Mouse (Mus musculus) embryo, embryonic 11.5 days (tissue): Measurements from ENCODE around the gene Tpm4.

Experiments used
- DNase-seq: peaks from one replicate; pipeline ENCODE4 v3.0.0-alpha.2; 2012; ENCODE audit warnings: low read depth, low spot score

Gene Tpm4

DNA sequence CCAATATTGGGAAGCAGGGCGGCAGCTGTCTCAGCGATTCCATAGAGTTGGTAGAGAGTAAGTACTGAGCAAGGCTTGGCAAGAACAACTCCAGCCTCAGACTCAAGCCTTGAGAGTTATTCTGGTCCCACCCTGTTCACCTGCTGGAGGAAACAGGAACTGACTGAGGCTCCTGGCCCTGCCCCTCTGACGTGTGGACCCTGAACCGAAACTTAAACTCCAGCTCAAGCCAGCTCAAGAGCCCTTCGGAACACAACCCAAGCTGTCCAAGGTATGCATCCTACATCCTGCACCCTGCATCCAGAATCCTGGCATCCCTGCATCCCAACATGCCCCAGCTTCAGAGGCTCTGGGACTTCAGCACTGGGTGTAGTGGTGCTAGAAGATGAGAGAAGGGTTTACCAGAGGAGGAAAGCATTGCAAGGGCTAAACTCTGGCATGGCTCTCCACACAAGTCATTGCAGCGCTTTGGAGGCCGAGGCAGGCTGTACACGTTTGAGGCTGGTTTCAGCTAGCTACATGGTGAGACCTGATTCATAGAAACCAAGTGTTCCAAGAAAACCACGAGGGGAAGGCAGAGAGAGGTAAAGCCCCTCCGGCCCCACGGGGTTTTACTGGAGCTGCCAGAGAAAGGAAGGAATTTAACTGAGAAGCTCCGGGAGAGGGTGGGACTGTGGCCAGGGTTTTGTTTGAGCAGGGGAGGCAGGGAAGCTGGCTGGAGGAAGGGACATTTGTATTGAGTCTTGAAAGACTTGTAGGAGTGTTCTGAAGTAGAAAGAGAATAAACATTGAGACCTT is 54.8 kb downstream of the Tpm4 start, which contains the start of gene Hsh2d:
Gene Hsh2d (plus strand): TSS at position 222 of the 798 bp plus-strand sequence.
- no peak for DNase-seq

DNA sequence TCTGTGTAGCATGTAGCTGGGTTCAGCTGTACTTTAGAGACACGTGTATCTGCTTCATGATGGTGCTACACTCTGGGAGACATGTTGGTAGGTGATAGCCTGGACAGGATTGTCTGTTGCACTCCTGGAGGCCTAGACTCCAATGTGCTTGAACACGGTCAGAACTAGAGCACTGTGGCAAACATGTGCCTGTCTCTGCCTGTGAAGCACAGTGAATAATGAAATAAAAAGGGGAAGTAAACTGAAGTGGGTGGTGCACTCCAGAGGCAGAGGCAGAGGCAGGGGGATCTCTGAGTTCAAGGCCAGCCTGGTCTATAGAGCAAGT is 55.4 kb downstream of the Tpm4 start:
- no peak for DNase-seq

DNA sequence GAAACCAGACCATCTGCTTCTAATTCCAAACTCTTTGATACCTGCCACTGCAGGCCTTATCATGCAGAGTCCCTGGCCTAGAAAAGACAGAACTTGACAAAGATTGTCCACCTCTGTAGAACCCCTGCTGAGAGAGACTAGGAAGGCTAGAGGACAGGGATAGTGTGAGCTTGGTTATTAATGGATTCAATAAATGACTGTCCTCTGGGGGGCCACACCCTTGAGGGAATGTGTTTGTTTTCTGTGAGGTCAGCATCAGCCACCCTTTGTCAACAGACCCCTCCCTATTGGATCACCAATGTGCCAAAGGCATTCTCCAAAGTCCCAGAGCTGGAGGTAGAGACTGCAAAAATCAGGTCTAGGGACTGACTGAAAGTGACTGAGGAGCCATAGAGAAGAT is 57.3 kb downstream of the Tpm4 start:
- DNase-seq = no peak

DNA sequence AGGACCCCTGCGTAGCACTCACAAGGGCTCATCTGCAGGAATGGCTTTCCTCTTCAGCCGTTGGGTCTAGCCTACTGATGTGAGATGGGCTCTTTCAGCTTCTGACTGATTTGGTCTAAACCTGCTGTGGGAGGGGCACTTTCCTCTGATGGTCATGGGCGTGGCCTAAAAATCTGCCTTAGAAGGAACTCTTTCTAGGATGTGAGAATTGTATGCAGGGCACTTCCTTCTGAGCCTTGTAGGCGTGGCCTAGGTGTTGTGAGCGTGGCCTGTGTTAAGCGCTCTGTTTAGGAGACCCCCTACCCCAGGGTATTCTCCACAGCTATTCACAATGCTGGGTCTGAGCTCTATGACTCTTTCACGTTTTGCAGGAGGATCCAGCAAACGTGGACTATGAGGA is 63.2 kb downstream of the Tpm4 start:
- DNase-seq = no peak
